In the genomic region with DNA sequence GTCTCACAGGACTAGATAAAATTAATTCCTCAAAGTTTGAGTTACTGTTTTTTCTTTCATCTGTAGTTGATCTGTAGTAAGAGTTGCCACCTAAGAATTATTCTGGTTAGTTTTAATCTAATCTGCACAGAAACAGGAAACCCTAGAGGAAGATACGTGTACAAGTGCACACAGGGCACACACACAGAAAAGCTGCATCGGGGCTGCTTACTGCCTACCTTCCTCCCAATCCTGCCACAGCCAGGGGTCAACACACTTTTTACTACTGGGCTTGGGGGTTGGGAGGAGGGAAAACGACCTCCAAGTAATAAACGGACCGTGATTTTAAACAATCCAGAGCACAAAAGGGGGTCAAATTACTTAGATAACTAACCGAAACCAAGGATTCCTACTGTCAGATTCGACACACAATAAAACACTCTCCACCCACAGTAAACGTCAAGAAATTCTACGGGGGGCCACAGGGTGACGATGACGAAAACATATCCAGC, we compare ENCODE assay signal across 8 mouse cellular contexts. TPM values are rescaled to one million over a fixed set of nuclear protein-coding genes. Genes with fewer than 3 reads are reported as not detected.
A peak's percentile ranks its signal among the peaks of the same experiment; 100 is the strongest.
DNase-seq lines count a peak whose midpoint lies in the region; ATAC-seq and TF ChIP-seq lines count a peak whose summit lies in the region.

No protein-coding gene starts in this region.

- intact Hi-C loops in left cerebral cortex, postnatal 25 days (cut with DNase I), result loop anchor here (5.0 kb wide), 3 partner anchors 95 to 390 kb away; no protein-coding TSS in a partner anchor

- H3K4me1 ChIP-seq in bone marrow macrophage, adult 2 months (ENCODE audit: control insufficient read depth, insufficient read depth, low read length), result peaks cover 23% of the 10 kb centered on the region
- peaks cover 34% of the 10 kb centered on the region for H3K4me1 ChIP-seq in heart, embryonic 12.5 days (replicated peaks)
- peaks cover 62% of the 10 kb centered on the region for H3K4me1 ChIP-seq in liver, embryonic 13.5 days (replicated peaks)
- peaks cover 39% of the 10 kb centered on the region for H3K4me1 ChIP-seq in stomach, embryonic 15.5 days

- peak overlapping the region; percentile 86 for H3K27ac ChIP-seq in layer of hippocampus, adult 2 months
- H3K27ac ChIP-seq in bone marrow macrophage, adult 2 months (ENCODE audit: insufficient read depth, low read depth, low read length), result peak overlapping the region; percentile 95
- peak overlapping the region; percentile 99 for H3K27ac ChIP-seq in heart, embryonic 12.5 days (ENCODE audit: poor library complexity, severe bottlenecking)
- H3K27ac ChIP-seq in liver, embryonic 13.5 days, result peak overlapping the region; percentile 93
- peak overlapping the region; percentile 96 for H3K27ac ChIP-seq in stomach, embryonic 15.5 days

- no peaks in the 10 kb centered on the region for H3K27me3 ChIP-seq in heart, embryonic 12.5 days (replicated peaks)
- H3K27me3 ChIP-seq in liver, embryonic 13.5 days, result peaks cover 18% of the 10 kb centered on the region; the same call in 1 of the 2 replicates
- H3K27me3 ChIP-seq in stomach, embryonic 15.5 days (replicated peaks), result no peaks in the 10 kb centered on the region

- H3K36me3 ChIP-seq in heart, embryonic 12.5 days, result no peaks in the 10 kb centered on the region
- H3K36me3 ChIP-seq in liver, embryonic 13.5 days, result no peaks in the 10 kb centered on the region
- H3K36me3 ChIP-seq in stomach, embryonic 15.5 days, result no peaks in the 10 kb centered on the region

- TF ChIP-seq POLR2A in bone marrow macrophage, adult 2 months (IDR thresholded peaks at IDR 0.05; ENCODE audit: borderline replicate concordance, low read depth, low read length), result no peak

- peak overlapping the region; percentile 77 for H3K4me3 ChIP-seq in layer of hippocampus, adult 2 months
- peak overlapping the region; percentile 97 for H3K4me3 ChIP-seq in bone marrow macrophage, adult 2 months (ENCODE audit: insufficient read depth, low read length)
- H3K4me3 ChIP-seq in heart, embryonic 12.5 days, result peak overlapping the region; percentile 99
- H3K4me3 ChIP-seq in liver, embryonic 13.5 days (replicated peaks), result peak overlapping the region; percentile 98
- peak overlapping the region; percentile 86 for H3K4me3 ChIP-seq in stomach, embryonic 15.5 days (replicated peaks)

- H3K9me3 ChIP-seq in heart, embryonic 12.5 days (replicated peaks), result no peaks in the 10 kb centered on the region
- no peaks in the 10 kb centered on the region for H3K9me3 ChIP-seq in liver, embryonic 13.5 days (replicated peaks)
- no peaks in the 10 kb centered on the region for H3K9me3 ChIP-seq in stomach, embryonic 15.5 days

- peak overlapping the region; percentile 98 for H3K9ac ChIP-seq in heart, embryonic 12.5 days
- H3K9ac ChIP-seq in liver, embryonic 13.5 days, result peak overlapping the region; percentile 98
- peak overlapping the region; percentile 78; the same call in 1 of the 2 replicates for H3K9ac ChIP-seq in stomach, embryonic 15.5 days

- DNase-seq in layer of hippocampus, adult 2 months (ENCODE audit: low spot score in 2 of 2), result no peak
- DNase-seq in layer of hippocampus, postnatal 10 days (ENCODE audit: low spot score in 2 of 2), result no peak
- peak; percentile 28 for DNase-seq in liver, embryonic 13.5 days
- no peak for DNase-seq in left cerebral cortex, postnatal 25 days (ENCODE audit: low spot score in 2 of 2)
- no peak for DNase-seq in yolk sac, embryonic 10.5 days (ENCODE audit: low spot score)

- peak overlapping the region; percentile 90 for H3K4me2 ChIP-seq in heart, embryonic 12.5 days
- peak overlapping the region; percentile 98 for H3K4me2 ChIP-seq in liver, embryonic 13.5 days
- H3K4me2 ChIP-seq in stomach, embryonic 15.5 days, result peak overlapping the region; percentile 72

- no peak for ATAC-seq in heart, embryonic 12.5 days (ENCODE audit: insufficient number of reproducible peaks, low FRiP score)
- ATAC-seq in liver, embryonic 13.5 days (ENCODE audit: low read depth), result no peak
- no peak for ATAC-seq in stomach, embryonic 15.5 days (ENCODE audit: insufficient read depth, low FRiP score, low read depth)

- TF ChIP-seq CTCF in layer of hippocampus, adult 2 months (conservative IDR thresholded peaks at IDR 0.05), result 0 out of 2 replicates have a peak, but pooled peaks have one; percentile 13
- TF ChIP-seq CTCF in bone marrow macrophage, adult 2 months (IDR thresholded peaks at IDR 0.05; ENCODE audit: low read depth, low read length), result no peak

- WGBS in heart, embryonic 12.5 days, result under 1% methylated on average over 11 of the region's 11 CpGs
- under 1% methylated on average over 11 of the region's 11 CpGs for WGBS in liver, embryonic 13.5 days (ENCODE audit: insufficient replicate concordance)
- WGBS in stomach, embryonic 15.5 days, result under 1% methylated on average over 11 of the region's 11 CpGs

RNA-seq across cellular contexts. Expression of a gene that starts 1.6 kb away (rescaled TPM):
- total RNA-seq in layer of hippocampus, adult 2 months (2021), result 10 to 100 TPM in 1 of 2 experiments, 1 to 10 TPM in 1; 9.4 to 11.2 TPM
- 10 to 100 TPM; 21.2 to 25.6 TPM for total RNA-seq in layer of hippocampus, postnatal 10 days (2021)
- 58.7 and 61.5 TPM in 2 replicates for polyA plus RNA-seq in bone marrow macrophage, adult 2 months (2012; ENCODE audit: insufficient read depth, insufficient read length, missing spikeins)
- polyA plus RNA-seq in heart, embryonic 12.5 days (2016; fragmentation: Nextera tagmentation; extraction: Ambion mirVana), result 16.7 and 18.7 TPM in 2 replicates
- 11.1 and 14.5 TPM in 2 replicates for polyA plus RNA-seq in liver, embryonic 13.5 days (2015; fragmentation: Nextera tagmentation; extraction: Ambion mirVana)
- 21.3 and 23.4 TPM in 2 replicates for polyA plus RNA-seq in stomach, embryonic 15.5 days (2015; fragmentation: Nextera tagmentation; extraction: Ambion mirVana)
- total RNA-seq in left cerebral cortex, postnatal 25 days (2021), result 10 to 100 TPM in 1 of 2 experiments, 1 to 10 TPM in 1; 8.8 to 10.3 TPM
